Mouse (Mus musculus) embryonic facial prominence, embryonic 15.5 days (tissue): Measurements from ENCODE around the gene Pdx1. TPM values are rescaled to one million over a fixed set of nuclear protein-coding genes. Genes with fewer than 3 reads are reported as not detected.

Experiments used
- ATAC-seq: fragments of 200-750 bp; cut with Nextera tagmentation; 2 replicates; pipeline ENCODE4 v1.8.0; 2017; ENCODE audit warnings: low read depth, moderate TSS enrichment; ENCODE audit not compliant: insufficient number of reproducible peaks, low FRiP score, low TSS enrichment
- H3K27ac ChIP-seq: fragments of 300-500 bp; sonication (generic); replicated peaks from 2 replicates; pipeline ENCODE4 v1.5.1; 2015; ENCODE audit warnings: mild to moderate bottlenecking, inconsistent platforms
- H3K27me3 ChIP-seq: fragments of 300-500 bp; sonication (generic); 2 replicates; pipeline ENCODE4 v1.6.1; 2015; ENCODE audit warnings: inconsistent platforms
- H3K36me3 ChIP-seq: fragments of 300-500 bp; sonication (generic); 2 replicates; pipeline ENCODE4 v1.6.1; 2015; ENCODE audit warnings: mild to moderate bottlenecking, inconsistent platforms
- H3K4me1 ChIP-seq: fragments of 300-500 bp; sonication (generic); 2 replicates; pipeline ENCODE4 v1.6.1; 2015; ENCODE audit warnings: inconsistent platforms
- H3K4me2 ChIP-seq: fragments of 300-500 bp; sonication (generic); replicated peaks from 2 replicates; pipeline ENCODE4 v1.6.1; 2015; ENCODE audit warnings: mild to moderate bottlenecking, inconsistent platforms
- H3K4me3 ChIP-seq: fragments of 300-500 bp; sonication (generic); replicated peaks from 2 replicates; pipeline ENCODE4 v1.5.1; 2015; ENCODE audit warnings: mild to moderate bottlenecking, inconsistent platforms
- H3K9ac ChIP-seq: fragments of 300-500 bp; sonication (generic); 2 replicates; pipeline ENCODE4 v1.6.1; 2015; ENCODE audit warnings: inconsistent platforms
- H3K9me3 ChIP-seq: fragments of 300-500 bp; sonication (generic); replicated peaks from 2 replicates; pipeline ENCODE4 v1.6.1; 2016; ENCODE audit warnings: inconsistent platforms
- WGBS: fragments of 180-500 bp; shearing (Covaris S2); methylation state at CpG from one replicate; pipeline ENCODE4 v1.1.7; 2015; 5-methylcytosine and 5-hydroxymethylcytosine counted together
- polyA plus RNA-seq: library from polyadenylated mRNA; unstranded; fragments of >200 nt; fragmentation: Nextera tagmentation; extraction: Ambion mirVana; gene quantifications from 2 replicates; pipeline ENCODE4 v1.2.1, GENCODE M21; 2015

Gene Pdx1
- polyA plus RNA-seq, 1 experiment from 2014 or later: not detected

DNA sequence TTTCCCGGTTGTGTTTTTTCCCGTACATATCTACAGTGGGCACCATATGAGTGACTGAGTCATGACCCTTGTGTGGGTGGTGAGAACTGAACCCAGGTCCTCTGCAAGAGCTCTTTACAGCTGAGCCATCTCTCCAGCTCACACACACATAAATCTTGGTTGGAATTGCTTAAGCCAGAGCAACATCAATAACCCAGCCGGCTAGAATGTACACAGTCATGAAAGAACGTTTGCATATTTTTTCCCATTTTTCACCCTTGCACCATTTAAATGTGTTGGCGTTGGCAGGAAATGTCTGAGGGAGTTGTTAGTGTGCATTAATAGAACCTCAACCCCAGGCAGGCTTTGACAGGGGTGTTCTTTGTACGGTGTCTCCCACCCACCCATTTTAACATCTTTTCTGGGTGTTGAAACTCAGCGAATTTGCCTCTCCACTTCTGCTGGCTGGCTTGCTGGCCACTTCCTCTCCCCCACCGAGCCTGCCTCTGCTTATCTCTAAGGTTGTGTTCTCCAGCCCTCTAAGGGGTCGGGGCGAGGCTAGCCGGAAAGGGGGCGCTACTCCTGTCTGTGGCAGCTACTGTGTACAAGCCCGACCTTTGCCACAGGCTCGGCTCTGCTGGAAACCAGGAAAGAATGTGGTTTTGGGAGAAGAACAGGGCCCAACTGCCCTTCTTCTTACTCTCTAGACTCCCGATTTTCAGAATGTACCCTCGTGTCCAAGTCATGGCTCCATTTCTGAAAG lies 22.2 kb downstream of the Pdx1 start:
- no peak for ATAC-seq
- Histone ChIP-seq H3K4me3 (no peak overlapping the region), H3K27ac (no peak overlapping the region), H3K36me3 (no peaks in the 10 kb centered on the region), H3K9me3 (no peaks in the 10 kb centered on the region), H3K4me2 (no peak overlapping the region), H3K27me3 (peaks cover 59% of the 10 kb centered on the region), H3K4me1 (no peaks in the 10 kb centered on the region), H3K9ac (no peak overlapping the region)
- WGBS: 34% methylated on average over 16 of the region's 16 CpGs

GRCm38 (mm10) chr5:147292506-147293120 lies 22.9 kb downstream of the Pdx1 start:
- 41% methylated on average over 13 of the region's 13 CpGs for WGBS
- no peak overlapping the region for H3K4me3 ChIP-seq
- no peak for ATAC-seq
- H3K4me1 ChIP-seq: no peaks in the 10 kb centered on the region
- no peaks in the 10 kb centered on the region for H3K36me3 ChIP-seq
- H3K27ac ChIP-seq: no peak overlapping the region
- H3K27me3 ChIP-seq: peaks cover 66% of the 10 kb centered on the region
- H3K4me2 ChIP-seq: no peak overlapping the region
- no peak overlapping the region for H3K9ac ChIP-seq
- H3K9me3 ChIP-seq: no peaks in the 10 kb centered on the region

- peak; percentile 69 for ATAC-seq
- H3K4me3 ChIP-seq: no peak overlapping the region
- no peak overlapping the region for H3K27ac ChIP-seq
- peaks cover 73% of the 10 kb centered on the region for H3K27me3 ChIP-seq
- no peaks in the 10 kb centered on the region for H3K4me1 ChIP-seq
- no peaks in the 10 kb centered on the region for H3K36me3 ChIP-seq
- H3K9ac ChIP-seq: no peak overlapping the region
- no peak overlapping the region for H3K4me2 ChIP-seq
- WGBS: 17% methylated on average over 18 of the region's 18 CpGs
- no peaks in the 10 kb centered on the region for H3K9me3 ChIP-seq
Measured at GRCm38 (mm10) chr5:147293127-147293910, 23.6 kb downstream of the Pdx1 start.

DNA sequence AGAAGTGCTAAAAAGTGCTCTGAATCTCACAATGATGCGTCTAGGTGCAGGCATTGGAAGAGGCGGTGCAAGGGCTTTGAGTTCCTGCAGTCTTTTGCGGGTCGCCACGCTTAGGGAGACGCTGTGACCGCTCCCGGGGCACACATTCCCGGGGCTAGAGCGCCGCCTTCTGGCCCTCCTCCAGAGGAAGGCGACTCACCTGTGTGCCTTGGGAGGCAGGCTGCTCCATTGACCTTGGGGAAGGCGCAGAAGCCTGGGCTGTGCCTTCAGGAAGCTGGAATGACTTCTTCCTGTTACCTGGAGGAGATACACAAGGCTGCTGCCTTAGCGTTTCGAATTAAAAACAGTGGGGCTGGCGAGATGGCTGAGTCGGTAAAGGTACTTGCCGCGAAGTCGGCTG lies 24.4 kb downstream of the Pdx1 start:
- no peak overlapping the region for H3K9ac ChIP-seq
- WGBS: 9% methylated on average over 20 of the region's 20 CpGs
- H3K9me3 ChIP-seq: no peaks in the 10 kb centered on the region
- no peaks in the 10 kb centered on the region for H3K36me3 ChIP-seq
- no peak overlapping the region for H3K4me3 ChIP-seq
- H3K4me1 ChIP-seq: no peaks in the 10 kb centered on the region
- no peak overlapping the region for H3K27ac ChIP-seq
- H3K4me2 ChIP-seq: no peak overlapping the region
- H3K27me3 ChIP-seq: peaks cover 81% of the 10 kb centered on the region
- no peak for ATAC-seq

DNA sequence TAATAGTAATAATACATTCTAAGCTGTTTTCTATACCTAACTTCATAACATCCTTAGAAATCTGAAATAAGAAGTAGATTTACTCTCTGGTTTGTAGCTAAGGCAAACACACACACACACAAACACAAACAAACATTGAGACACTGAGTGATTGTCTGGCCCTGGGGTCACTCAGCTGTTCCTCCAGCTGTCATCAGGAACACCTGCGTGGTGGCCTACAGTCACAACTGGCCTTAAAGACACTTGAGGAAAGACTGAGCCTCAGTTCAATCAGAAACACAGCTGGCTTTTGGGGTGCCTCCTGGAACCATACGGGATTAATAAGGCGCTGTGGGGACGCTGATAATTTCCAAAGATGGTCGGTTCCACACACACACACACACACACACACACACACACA lies 27.5 kb downstream of the Pdx1 start:
- Histone ChIP-seq H3K9me3 (no peaks in the 10 kb centered on the region), H3K4me3 (no peak overlapping the region), H3K4me2 (no peak overlapping the region), H3K36me3 (no peaks in the 10 kb centered on the region), H3K27ac (no peak overlapping the region), H3K27me3 (peaks cover 96% of the 10 kb centered on the region), H3K4me1 (peaks cover 8% of the 10 kb centered on the region), H3K9ac (no peak overlapping the region)
- no peak for ATAC-seq
- WGBS: 53% methylated on average over 5 of the region's 5 CpGs

- H3K9ac ChIP-seq: no peak overlapping the region
- H3K4me3 ChIP-seq: peak overlapping the region; percentile 16
- no peaks in the 10 kb centered on the region for H3K36me3 ChIP-seq
Measured at GRCm38 (mm10) chr5:147299255-147300000, 29.7 kb downstream of the Pdx1 start.

DNA sequence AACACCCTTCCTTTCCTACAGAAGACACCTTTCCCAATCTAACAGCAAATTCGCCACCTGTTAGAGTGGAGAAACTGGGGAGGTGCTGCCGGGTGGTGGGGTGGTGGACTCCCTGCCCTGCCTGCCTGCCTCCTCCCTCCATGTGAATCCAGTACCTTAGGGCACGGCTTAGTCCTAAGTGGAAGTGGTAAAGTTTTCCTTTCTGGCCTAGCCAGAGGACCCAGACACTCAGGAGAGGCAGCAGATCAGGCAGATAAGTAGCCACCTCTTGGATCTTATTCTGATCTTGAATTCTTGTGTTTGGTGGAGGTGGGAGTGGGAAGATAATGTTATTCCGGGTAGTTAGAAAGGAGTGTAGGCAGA lies 30.2 kb downstream of the Pdx1 start:
- Histone ChIP-seq H3K4me2 (peak overlapping the region; percentile 27), H3K27ac (no peak overlapping the region), H3K4me3 (peak overlapping the region; percentile 16; the same call in 1 of the 2 replicates), H3K9ac (no peak overlapping the region), H3K36me3 (no peaks in the 10 kb centered on the region), H3K4me1 (peaks cover 16% of the 10 kb centered on the region), H3K27me3 (peaks cover 96% of the 10 kb centered on the region), H3K9me3 (no peaks in the 10 kb centered on the region)
- no peak for ATAC-seq
- WGBS: 1% methylated on average over 4 of the region's 4 CpGs

More at GRCm38 (mm10) chr5:147299255-147300000, 29.7 kb downstream of the Pdx1 start:
- H3K27ac ChIP-seq: no peak overlapping the region
- H3K4me1 ChIP-seq: peaks cover 11% of the 10 kb centered on the region
- peaks cover 96% of the 10 kb centered on the region for H3K27me3 ChIP-seq
- ATAC-seq: 0 out of 2 replicates have a peak, but pooled peaks have one; percentile 19
- peak overlapping the region; percentile 27 for H3K4me2 ChIP-seq
- H3K9me3 ChIP-seq: no peaks in the 10 kb centered on the region
- WGBS: under 1% methylated on average over 40 of the region's 41 CpGs

- H3K36me3 ChIP-seq: no peaks in the 10 kb centered on the region
- H3K4me1 ChIP-seq: peaks cover 25% of the 10 kb centered on the region
- 1% methylated on average over 21 of the region's 21 CpGs for WGBS
- H3K27me3 ChIP-seq: peaks cover 98% of the 10 kb centered on the region
- no peaks in the 10 kb centered on the region for H3K9me3 ChIP-seq
- H3K4me2 ChIP-seq: no peak overlapping the region
- no peak overlapping the region for H3K4me3 ChIP-seq
- no peak overlapping the region for H3K27ac ChIP-seq
- ATAC-seq: no peak
- no peak overlapping the region for H3K9ac ChIP-seq
Measured at GRCm38 (mm10) chr5:147300917-147301780, 31.4 kb downstream of the Pdx1 start.

- H3K27ac ChIP-seq: no peak overlapping the region
- H3K36me3 ChIP-seq: no peaks in the 10 kb centered on the region
- no peak overlapping the region for H3K4me2 ChIP-seq
- H3K9ac ChIP-seq: no peak overlapping the region
- H3K27me3 ChIP-seq: peaks cover 100% of the 10 kb centered on the region
- no peak overlapping the region for H3K4me3 ChIP-seq
- no peak for ATAC-seq
- H3K9me3 ChIP-seq: no peaks in the 10 kb centered on the region
- under 1% methylated on average over 10 of the region's 10 CpGs for WGBS
- peaks cover 31% of the 10 kb centered on the region for H3K4me1 ChIP-seq
Measured at GRCm38 (mm10) chr5:147301781-147302070, 32.0 kb downstream of the Pdx1 start.

DNA sequence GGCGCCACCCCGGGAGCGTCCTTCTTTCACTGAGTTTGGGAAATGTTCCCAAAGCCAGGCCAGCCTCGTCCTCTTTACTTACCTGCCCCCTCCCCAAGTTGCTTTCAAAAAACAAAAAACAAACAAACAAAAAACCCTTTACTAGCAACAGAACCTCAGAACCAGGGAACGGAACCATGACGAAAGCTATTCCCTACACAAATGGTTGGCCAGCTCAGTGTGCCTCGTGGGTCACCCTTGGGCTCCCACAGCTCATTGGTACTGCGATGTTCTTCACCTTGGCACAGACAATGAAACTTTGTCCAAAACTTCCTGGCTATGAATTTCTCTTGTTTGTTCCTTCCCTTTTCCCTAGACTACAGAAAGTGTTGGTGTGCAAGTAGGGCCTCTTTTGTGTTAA lies 32.4 kb downstream of the Pdx1 start:
- Histone ChIP-seq H3K9ac (no peak overlapping the region), H3K4me2 (no peak overlapping the region), H3K27me3 (peaks cover 100% of the 10 kb centered on the region), H3K9me3 (no peaks in the 10 kb centered on the region), H3K36me3 (no peaks in the 10 kb centered on the region), H3K27ac (no peak overlapping the region), H3K4me3 (no peak overlapping the region), H3K4me1 (peaks cover 35% of the 10 kb centered on the region)
- WGBS: 4% methylated on average over 8 of the region's 8 CpGs
- no peak for ATAC-seq
